Mouse (Mus musculus): ENCODE data around the gene Lamb2.

GRCm38 (mm10) chr9:108489702-108490558 is 10.4 kb downstream of the Lamb2 start:
- TF ChIP-seq TAL1 (IDR thresholded peaks at IDR 0.05; ENCODE audit: low read length), result no peak
- TF ChIP-seq GATA1 (IDR thresholded peaks at IDR 0.05; ENCODE audit: low read length), result no peak
